Mouse (Mus musculus) hindbrain, embryonic 15.5 days (tissue): Measurements from ENCODE around the gene Znrf1. TPM values are rescaled to one million over a fixed set of nuclear protein-coding genes. Genes with fewer than 3 reads are reported as not detected.
A peak's percentile ranks its signal among the peaks of the same experiment; 100 is the strongest.
"Not testable (repeated sequence)": the region's sequence is repeated elsewhere in the genome, so short reads cannot be mapped to it uniquely, and the experiment has no call there.

Experiments used
- ATAC-seq: fragments of 200-750 bp; cut with Nextera tagmentation; 2 replicates; pipeline ENCODE4 v1.8.0; 2017; ENCODE audit warnings: low read depth, moderate number of reproducible peaks, moderate TSS enrichment; ENCODE audit not compliant: low FRiP score
- H3K27ac ChIP-seq: fragments of 300-500 bp; sonication (generic); replicated peaks from 2 replicates; pipeline ENCODE4 v1.5.1; 2015; ENCODE audit warnings: mild to moderate bottlenecking, inconsistent platforms
- H3K27me3 ChIP-seq: fragments of 300-500 bp; sonication (generic); 2 replicates; pipeline ENCODE4 v1.6.1; 2015; ENCODE audit warnings: control low read depth, inconsistent platforms
- H3K36me3 ChIP-seq: fragments of 300-500 bp; sonication (generic); 2 replicates; pipeline ENCODE4 v1.6.1; 2015; ENCODE audit warnings: control low read depth, inconsistent platforms
- H3K4me1 ChIP-seq: fragments of 300-500 bp; sonication (generic); replicated peaks from 2 replicates; pipeline ENCODE4 v1.6.1; 2015; ENCODE audit warnings: control low read depth, inconsistent platforms
- H3K4me2 ChIP-seq: fragments of 300-500 bp; sonication (generic); 2 replicates; pipeline ENCODE4 v1.6.1; 2015; ENCODE audit warnings: moderate library complexity, mild to moderate bottlenecking, inconsistent platforms
- H3K4me3 ChIP-seq: fragments of 300-500 bp; sonication (generic); 2 replicates; pipeline ENCODE4 v1.5.1; 2015; ENCODE audit warnings: mild to moderate bottlenecking, inconsistent platforms
- H3K9ac ChIP-seq: fragments of 300-500 bp; sonication (generic); 2 replicates; pipeline ENCODE4 v1.6.1; 2015; ENCODE audit warnings: inconsistent platforms
- H3K9me3 ChIP-seq: fragments of 300-500 bp; sonication (generic); 2 replicates; pipeline ENCODE4 v1.6.1; 2016; ENCODE audit warnings: control low read depth, inconsistent platforms
- WGBS: fragments of 180-500 bp; shearing (Covaris S2); methylation state at CpG from one replicate; pipeline ENCODE4 v1.1.7; 2015; 5-methylcytosine and 5-hydroxymethylcytosine counted together
- polyA plus RNA-seq: library from polyadenylated mRNA; unstranded; fragments of >200 nt; fragmentation: Nextera tagmentation; extraction: Ambion mirVana; gene quantifications from 2 replicates; pipeline ENCODE4 v1.2.1, GENCODE M21; 2015

The Znrf1 gene
- 102 and 106 TPM in 2 replicates for polyA plus RNA-seq

- Histone ChIP-seq H3K4me2 (peak within 1 kb of the TSS; percentile 93), H3K36me3 (no peaks in the 10 kb centered on the region), H3K9ac (peak within 1 kb of the TSS; percentile 97), H3K9me3 (no peaks in the 10 kb centered on the region), H3K27me3 (no peaks in the 10 kb centered on the region), H3K4me3 (peak within 1 kb of the TSS; percentile 81), H3K27ac (peak within 1 kb of the TSS; percentile 95), H3K4me1 (peaks cover 37% of the 10 kb centered on the region)
- WGBS, result under 1% methylated on average over 67 of the region's 100 CpGs
- ATAC-seq, result peak; percentile 90
Observed at GRCm38 (mm10) chr8:111536031-111536977, at the start of gene Znrf1. TSS of gene Znrf1 (plus strand) at chr8:111536097.

- H3K27ac ChIP-seq, result no peak overlapping the region
Observed at GRCm38 (mm10) chr8:111490034-111490591, 45.8 kb upstream of the Znrf1 start.

GRCm38 (mm10) chr8:111491191-111491590 is 44.7 kb upstream of the Znrf1 start:
- no peaks in the 10 kb centered on the region for H3K4me1 ChIP-seq
- H3K4me3 ChIP-seq, result no peak overlapping the region
- H3K9ac ChIP-seq, result no peak overlapping the region
- H3K9me3 ChIP-seq, result no peaks in the 10 kb centered on the region
- H3K4me2 ChIP-seq, result no peak overlapping the region
- 69% methylated on average over 7 of the region's 7 CpGs for WGBS
- H3K36me3 ChIP-seq, result 0 out of 2 replicates have a peak, but pooled peaks cover 7% of the 10 kb centered on the region
- ATAC-seq, result no peak
- no peak overlapping the region for H3K27ac ChIP-seq
- no peaks in the 10 kb centered on the region for H3K27me3 ChIP-seq

More at GRCm38 (mm10) chr8:111490034-111490591, 45.8 kb upstream of the Znrf1 start:
- Histone ChIP-seq H3K9me3 (no peaks in the 10 kb centered on the region), H3K36me3 (peaks cover 11% of the 10 kb centered on the region), H3K4me1 (no peaks in the 10 kb centered on the region), H3K4me2 (no peak overlapping the region), H3K4me3 (no peak overlapping the region), H3K27me3 (no peaks in the 10 kb centered on the region), H3K9ac (no peak overlapping the region)
- ATAC-seq, result no peak
- WGBS, result 90% methylated on average over 10 of the region's 10 CpGs

- H3K27ac ChIP-seq, result no peak overlapping the region
- peaks cover 7% of the 10 kb centered on the region; the same call in 1 of the 2 replicates for H3K36me3 ChIP-seq
- no peaks in the 10 kb centered on the region for H3K4me1 ChIP-seq
- no peak overlapping the region for H3K4me3 ChIP-seq
- no peak overlapping the region for H3K9ac ChIP-seq
- H3K4me2 ChIP-seq, result no peak overlapping the region
- no peak for ATAC-seq
- no peaks in the 10 kb centered on the region for H3K27me3 ChIP-seq
- 88% methylated on average over 9 of the region's 9 CpGs for WGBS
- H3K9me3 ChIP-seq, result no peaks in the 10 kb centered on the region
Observed at GRCm38 (mm10) chr8:111492508-111492907, 43.4 kb upstream of the Znrf1 start.

GRCm38 (mm10) chr8:111493176-111493575 is 42.7 kb upstream of the Znrf1 start:
- no peaks in the 10 kb centered on the region for H3K4me1 ChIP-seq
- H3K9me3 ChIP-seq, result no peaks in the 10 kb centered on the region
- no peak overlapping the region for H3K27ac ChIP-seq
- H3K36me3 ChIP-seq, result peaks cover 13% of the 10 kb centered on the region
- no peak overlapping the region for H3K4me3 ChIP-seq
- no peak for ATAC-seq
- no peak overlapping the region for H3K4me2 ChIP-seq
- no peaks in the 10 kb centered on the region for H3K27me3 ChIP-seq
- WGBS, result 96% methylated on average over 3 of the region's 3 CpGs
- no peak overlapping the region for H3K9ac ChIP-seq

- Histone ChIP-seq H3K4me2 (no peak overlapping the region), H3K9ac (no peak overlapping the region), H3K4me3 (no peak overlapping the region), H3K9me3 (no peaks in the 10 kb centered on the region), H3K4me1 (no peaks in the 10 kb centered on the region), H3K27ac (no peak overlapping the region), H3K36me3 (peaks cover 26% of the 10 kb centered on the region), H3K27me3 (no peaks in the 10 kb centered on the region)
- ATAC-seq, result no peak
- WGBS, result 91% methylated on average over 7 of the region's 7 CpGs
Observed at GRCm38 (mm10) chr8:111496326-111496725, 39.6 kb upstream of the Znrf1 start.

GRCm38 (mm10) chr8:111498249-111498648 is 37.6 kb upstream of the Znrf1 start:
- not testable (repeated sequence) for H3K27ac ChIP-seq, H3K9me3 ChIP-seq, H3K27me3 ChIP-seq, H3K4me3 ChIP-seq, ATAC-seq, H3K4me1 ChIP-seq, H3K4me2 ChIP-seq, H3K9ac ChIP-seq
- 96% methylated on average over 6 of the region's 6 CpGs for WGBS
- H3K36me3 ChIP-seq, result peaks cover 22% of the 10 kb centered on the region

GRCm38 (mm10) chr8:111501724-111502464 is 34.0 kb upstream of the Znrf1 start:
- Histone ChIP-seq H3K4me1 (no peaks in the 10 kb centered on the region), H3K4me2 (no peak overlapping the region), H3K9ac (no peak overlapping the region), H3K4me3 (no peak overlapping the region), H3K27ac (no peak overlapping the region), H3K9me3 (no peaks in the 10 kb centered on the region), H3K27me3 (no peaks in the 10 kb centered on the region), H3K36me3 (peaks cover 25% of the 10 kb centered on the region)
- WGBS, result 69% methylated on average over 11 of the region's 11 CpGs
- no peak for ATAC-seq

GRCm38 (mm10) chr8:111508566-111508965 is 27.3 kb upstream of the Znrf1 start:
- 22% methylated on average over 2 of the region's 2 CpGs for WGBS

GRCm38 (mm10) chr8:111509278-111509677 is 26.6 kb upstream of the Znrf1 start:
- 77% methylated on average over 11 of the region's 11 CpGs for WGBS
- H3K36me3 ChIP-seq, result peaks cover 4% of the 10 kb centered on the region; the same call in 1 of the 2 replicates
- peaks cover 5% of the 10 kb centered on the region; the same call in 1 of the 2 replicates for H3K4me1 ChIP-seq
- no peaks in the 10 kb centered on the region for H3K9me3 ChIP-seq
- H3K4me3 ChIP-seq, result no peak overlapping the region
- no peak overlapping the region for H3K27ac ChIP-seq
- no peak overlapping the region for H3K9ac ChIP-seq
- no peaks in the 10 kb centered on the region for H3K27me3 ChIP-seq
- no peak overlapping the region for H3K4me2 ChIP-seq
- ATAC-seq, result no peak

More at GRCm38 (mm10) chr8:111508566-111508965, 27.3 kb upstream of the Znrf1 start:
- no peak for ATAC-seq
- Histone ChIP-seq H3K4me3 (no peak overlapping the region), H3K9ac (no peak overlapping the region), H3K36me3 (peaks cover 7% of the 10 kb centered on the region; the same call in 1 of the 2 replicates), H3K4me2 (no peak overlapping the region), H3K9me3 (no peaks in the 10 kb centered on the region), H3K4me1 (peaks cover 5% of the 10 kb centered on the region; the same call in 1 of the 2 replicates), H3K27ac (no peak overlapping the region), H3K27me3 (no peaks in the 10 kb centered on the region)

- H3K4me2 ChIP-seq, result no peak overlapping the region
- no peak for ATAC-seq
- 72% methylated on average over 4 of the region's 4 CpGs for WGBS
- no peak overlapping the region for H3K4me3 ChIP-seq
- no peaks in the 10 kb centered on the region for H3K36me3 ChIP-seq
- no peaks in the 10 kb centered on the region for H3K27me3 ChIP-seq
- no peak overlapping the region for H3K9ac ChIP-seq
- no peak overlapping the region for H3K27ac ChIP-seq
- no peaks in the 10 kb centered on the region for H3K9me3 ChIP-seq
- peaks cover 5% of the 10 kb centered on the region; the same call in 1 of the 2 replicates for H3K4me1 ChIP-seq
Observed at GRCm38 (mm10) chr8:111510401-111510800, 25.5 kb upstream of the Znrf1 start.
